Mouse (Mus musculus): ENCODE measurements around the gene BC017158.

DNA sequence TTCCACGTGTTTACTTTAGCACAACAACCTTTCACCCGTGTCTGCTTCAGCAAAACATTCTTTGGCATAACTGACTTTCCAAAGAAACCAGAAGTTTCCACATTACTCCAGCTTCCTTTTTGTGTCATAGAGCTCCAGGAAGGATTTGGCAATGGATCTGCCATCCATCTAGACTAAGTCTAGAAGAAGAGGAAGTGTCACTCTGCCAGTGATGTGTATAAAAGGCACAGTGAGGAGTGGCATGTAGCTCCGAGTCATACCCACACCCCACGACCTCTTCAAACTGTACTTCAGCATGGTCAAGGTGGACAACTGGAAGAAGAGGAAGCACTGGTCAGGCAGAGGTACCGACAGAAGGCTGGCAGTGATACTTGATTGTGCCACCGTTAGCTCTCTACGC, 46.5 kb upstream of the BC017158 start:
- TF ChIP-seq POU5F1 (IDR thresholded peaks at IDR 0.05; ENCODE audit: borderline replicate concordance, low read length) (no peak), CTCF (conservative IDR thresholded peaks at IDR 0.05; ENCODE audit: low read length) (no peak), NANOG (IDR thresholded peaks at IDR 0.05; ENCODE audit: borderline replicate concordance, low read length) (no peak)

All from E14TG2a.4 (cell line).